Mouse (Mus musculus) liver, embryonic 15.5 days (tissue): Measurements from ENCODE around the gene Tpt1. TPM values are rescaled to one million over a fixed set of nuclear protein-coding genes. Genes with fewer than 3 reads are reported as not detected.

ENCODE experiments used
- ATAC-seq: fragments of 200-750 bp; cut with Nextera tagmentation; 2 replicates; pipeline ENCODE4 v1.8.0; 2017; ENCODE audit warnings: moderate number of reproducible peaks, mild to moderate bottlenecking, moderate library complexity; ENCODE audit not compliant: insufficient read depth
- H3K27ac ChIP-seq: fragments of 300-500 bp; sonication (generic); replicated peaks from 2 replicates; pipeline ENCODE4 v1.5.1; 2015; ENCODE audit warnings: mild to moderate bottlenecking, inconsistent platforms
- H3K27me3 ChIP-seq: fragments of 300-500 bp; sonication (generic); 2 replicates; pipeline ENCODE4 v1.6.1; 2015; ENCODE audit warnings: mild to moderate bottlenecking, inconsistent platforms
- H3K36me3 ChIP-seq: fragments of 300-500 bp; sonication (generic); replicated peaks from 2 replicates; pipeline ENCODE4 v1.6.1; 2015; ENCODE audit warnings: moderate library complexity, mild to moderate bottlenecking, inconsistent platforms
- H3K4me1 ChIP-seq: fragments of 300-500 bp; sonication (generic); replicated peaks from 2 replicates; pipeline ENCODE4 v1.6.1; 2015; ENCODE audit warnings: inconsistent platforms
- H3K4me2 ChIP-seq: fragments of 300-500 bp; sonication (generic); 2 replicates; pipeline ENCODE4 v1.6.1; 2015; ENCODE audit warnings: moderate library complexity, mild to moderate bottlenecking, inconsistent platforms
- H3K4me3 ChIP-seq: fragments of 300-500 bp; sonication (generic); replicated peaks from 2 replicates; pipeline ENCODE4 v1.5.1; 2015; ENCODE audit warnings: mild to moderate bottlenecking, inconsistent platforms
- H3K9ac ChIP-seq: fragments of 300-500 bp; sonication (generic); 2 replicates; pipeline ENCODE4 v1.6.1; 2015; ENCODE audit warnings: moderate library complexity, mild to moderate bottlenecking, inconsistent platforms
- H3K9me3 ChIP-seq: fragments of 300-500 bp; sonication (generic); replicated peaks from 2 replicates; pipeline ENCODE4 v1.6.1; 2016; ENCODE audit warnings: inconsistent platforms
- whole genome bisulfite sequencing: fragments of 180-500 bp; shearing (Covaris S2); methylation state at CpG from one replicate; pipeline ENCODE4 v1.1.7; 2015; ENCODE audit warnings: mixed read lengths; ENCODE audit not compliant: insufficient replicate concordance; 5-methylcytosine and 5-hydroxymethylcytosine counted together
- polyA plus RNA-seq: library from polyadenylated mRNA; unstranded; fragments of >200 nt; fragmentation: Nextera tagmentation; extraction: Ambion mirVana; gene quantifications from 2 replicates; pipeline ENCODE4 v1.2.1, GENCODE M21; 2015

The Tpt1 gene
- polyA plus RNA-seq, 1 experiment from 2014 or later = 547 TPM

DNA sequence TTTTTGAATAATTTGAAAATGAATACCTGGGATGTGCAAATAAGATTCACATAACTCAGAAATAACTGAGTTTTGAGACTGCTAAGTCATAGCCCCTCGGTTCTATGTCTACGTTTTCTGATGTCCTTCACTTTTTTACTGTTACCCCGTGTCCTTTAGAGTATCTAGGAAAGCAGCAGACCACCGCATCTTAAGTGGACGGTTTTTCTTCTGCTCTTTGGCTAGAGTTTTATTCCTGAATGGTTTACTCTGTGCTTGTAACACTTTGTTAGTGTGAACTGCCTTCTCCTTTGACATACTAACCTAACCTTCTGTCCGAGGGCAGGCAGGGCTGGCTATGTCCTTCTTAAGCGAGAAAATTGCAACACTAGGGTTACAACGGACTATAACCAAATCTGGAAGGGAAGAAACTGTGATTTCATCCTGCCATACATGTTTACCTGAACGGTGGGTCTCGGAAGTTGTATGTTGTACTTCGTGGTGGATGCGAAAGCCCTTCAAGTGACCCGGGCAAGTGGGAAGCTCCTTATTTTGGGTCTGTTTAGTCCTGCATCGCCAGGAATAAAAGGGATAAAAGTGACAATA, 690 bp upstream of the Tpt1 start:
- 6% methylated on average over 14 of the region's 14 CpGs for WGBS
- no peak for ATAC-seq

DNA sequence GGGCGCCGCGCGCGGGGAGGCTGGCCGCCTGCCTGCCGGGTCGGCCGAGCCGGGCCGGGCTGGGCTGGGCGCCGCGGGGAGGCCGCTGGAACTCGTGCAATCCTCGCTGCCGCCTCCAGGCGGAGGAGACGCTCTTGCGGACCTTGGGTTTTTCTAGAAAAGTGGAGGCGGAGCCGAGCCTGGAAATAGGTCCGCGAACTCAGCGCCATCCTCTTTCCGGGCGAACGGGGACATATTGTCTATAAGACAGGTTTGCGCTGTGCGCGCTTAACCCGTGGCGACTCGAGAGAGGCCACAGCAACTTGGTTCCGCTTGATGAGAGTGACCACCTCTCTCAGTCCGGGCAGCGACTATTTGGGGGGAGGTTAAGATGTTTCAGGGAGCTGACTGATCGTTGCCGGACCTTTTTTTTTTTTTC, 814 bp downstream of the Tpt1 start:
- Histone ChIP-seq H3K9me3 (no peaks in the 10 kb centered on the region), H3K36me3 (peaks cover 41% of the 10 kb centered on the region), H3K27me3 (no peaks in the 10 kb centered on the region), H3K4me2 (peak overlapping the region; percentile 80), H3K9ac (peak overlapping the region; percentile 96), H3K4me1 (peaks cover 47% of the 10 kb centered on the region), H3K4me3 (peak overlapping the region; percentile 97), H3K27ac (peak overlapping the region; percentile 100)
- peak; percentile 59 for ATAC-seq
- WGBS = 0% methylated on average over 40 of the region's 40 CpGs

More for the DNA sequence above, 690 bp upstream of the Tpt1 start:
- Histone ChIP-seq H3K9me3 (no peaks in the 10 kb centered on the region), H3K4me3 (peak overlapping the region; percentile 97), H3K4me2 (peak overlapping the region; percentile 80), H3K4me1 (peaks cover 40% of the 10 kb centered on the region), H3K27me3 (no peaks in the 10 kb centered on the region), H3K9ac (peak overlapping the region; percentile 96), H3K36me3 (peaks cover 28% of the 10 kb centered on the region), H3K27ac (peak overlapping the region; percentile 100)

DNA sequence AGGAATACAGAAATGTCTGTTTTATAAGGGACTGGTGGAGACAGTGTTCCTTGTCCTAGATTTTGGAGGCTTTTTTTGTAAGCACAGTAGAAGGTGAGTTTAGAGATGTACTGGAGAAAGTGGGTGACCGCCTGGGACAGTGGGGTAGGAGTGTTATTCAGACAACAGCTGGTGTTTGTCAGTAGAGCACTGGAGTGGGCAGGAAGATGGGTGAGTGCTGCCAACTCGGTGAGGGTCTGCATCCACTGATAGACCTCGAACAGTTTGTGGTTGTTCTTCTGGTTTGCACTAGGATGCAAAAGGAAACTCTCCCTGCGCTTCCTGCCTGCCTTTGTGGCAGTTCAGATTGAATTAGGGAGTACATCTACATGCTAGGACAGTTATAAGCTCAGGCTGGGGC, 2.8 kb downstream of the Tpt1 start:
- peak overlapping the region; percentile 14; the same call in 1 of the 2 replicates for H3K4me3 ChIP-seq
- no peak overlapping the region; the same call in 1 of the 2 replicates for H3K4me2 ChIP-seq

DNA sequence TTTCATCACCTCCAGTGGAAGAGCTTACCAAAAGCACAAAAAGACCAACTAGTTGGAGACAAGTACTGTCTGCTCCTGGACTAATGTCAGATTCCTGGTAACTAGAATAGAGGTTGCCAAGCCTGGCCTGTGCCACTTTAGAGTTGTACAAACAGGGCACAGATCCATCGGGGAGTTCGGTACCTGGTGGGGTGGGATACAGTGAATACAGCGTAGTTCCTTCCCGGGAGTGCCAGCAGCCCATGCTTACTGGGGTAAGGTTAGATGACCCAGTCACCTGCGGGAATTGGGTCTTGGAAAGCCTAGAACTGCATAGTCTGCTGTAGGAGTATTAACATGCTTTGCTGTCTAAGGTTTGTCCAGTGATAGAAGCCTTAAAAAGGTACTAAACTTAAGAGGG, 3.6 kb downstream of the Tpt1 start:
- Histone ChIP-seq H3K9ac (no peak overlapping the region), H3K9me3 (no peaks in the 10 kb centered on the region), H3K27ac (no peak overlapping the region; the same call in 1 of the 2 replicates), H3K36me3 (peaks cover 47% of the 10 kb centered on the region), H3K4me1 (peaks cover 42% of the 10 kb centered on the region), H3K4me2 (no peak overlapping the region), H3K27me3 (no peaks in the 10 kb centered on the region), H3K4me3 (no peak overlapping the region)
- 84% methylated on average over 5 of the region's 5 CpGs for WGBS
- ATAC-seq = no peak

More for the DNA sequence above, 2.8 kb downstream of the Tpt1 start:
- Histone ChIP-seq H3K9me3 (no peaks in the 10 kb centered on the region), H3K27ac (no peak overlapping the region), H3K27me3 (no peaks in the 10 kb centered on the region), H3K4me1 (peaks cover 49% of the 10 kb centered on the region), H3K9ac (no peak overlapping the region), H3K36me3 (peaks cover 47% of the 10 kb centered on the region)
- 69% methylated on average over 4 of the region's 4 CpGs for WGBS
- no peak for ATAC-seq

DNA sequence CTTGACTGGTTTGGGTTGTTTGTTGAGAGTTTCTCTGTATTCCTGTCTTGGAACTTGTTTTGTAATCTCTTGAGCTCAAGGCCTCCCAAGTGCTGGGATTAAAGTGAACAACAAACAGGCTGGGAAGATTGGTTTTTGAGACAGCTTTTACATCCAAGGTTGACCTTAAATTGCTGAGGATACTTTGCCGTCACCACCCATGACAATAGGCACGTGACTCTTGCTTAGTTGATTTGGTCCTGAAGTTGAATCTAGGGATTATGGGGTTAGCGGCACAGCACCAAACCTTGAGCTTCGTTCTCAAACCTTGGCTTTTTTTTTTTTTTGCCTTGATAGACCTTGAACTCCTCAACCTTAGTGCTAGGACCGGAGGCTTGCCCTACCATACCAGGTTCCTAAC, 4.3 kb downstream of the Tpt1 start:
- Histone ChIP-seq H3K27me3 (no peaks in the 10 kb centered on the region), H3K4me3 (no peak overlapping the region), H3K9me3 (no peaks in the 10 kb centered on the region), H3K4me2 (no peak overlapping the region), H3K4me1 (peaks cover 36% of the 10 kb centered on the region), H3K9ac (no peak overlapping the region), H3K36me3 (peaks cover 47% of the 10 kb centered on the region), H3K27ac (no peak overlapping the region)
- 75% methylated on average over 5 of the region's 5 CpGs for WGBS
- no peak for ATAC-seq

DNA sequence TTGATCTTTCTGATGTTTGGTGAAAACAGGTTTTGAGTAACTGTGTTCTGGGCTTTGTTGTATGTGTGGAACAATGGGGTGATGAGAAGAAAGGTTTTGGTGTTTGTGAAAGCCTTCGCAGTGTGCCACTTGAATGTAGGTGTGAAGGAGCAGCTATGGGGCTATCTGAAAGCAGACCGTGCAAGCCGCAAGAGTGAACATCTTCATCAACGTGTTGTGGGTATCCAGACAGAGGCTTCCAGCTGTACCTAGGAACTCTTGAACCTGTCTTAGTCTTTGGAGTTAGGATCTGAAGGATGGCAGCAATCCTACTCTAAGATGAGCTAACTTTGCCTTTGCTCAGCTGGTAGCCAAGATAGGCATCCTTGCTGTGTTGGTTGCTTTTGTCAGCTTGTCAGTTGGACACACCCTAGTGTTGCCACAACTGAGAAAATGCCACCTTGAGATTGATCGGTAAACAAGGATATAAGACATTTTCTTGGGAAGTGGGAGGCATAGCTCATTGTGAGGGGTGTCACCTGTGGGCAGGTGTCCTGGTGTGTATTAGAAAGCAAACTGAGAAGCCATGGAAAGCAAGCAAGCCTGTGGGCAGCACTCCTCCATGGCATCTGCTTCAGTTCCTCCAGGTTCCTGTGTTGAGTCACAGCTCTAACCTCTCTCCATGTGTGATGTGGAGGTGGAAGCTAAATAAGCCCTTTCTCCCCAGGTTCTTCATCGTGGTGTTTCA, 5.1 kb downstream of the Tpt1 start:
- H3K27me3 ChIP-seq = no peaks in the 10 kb centered on the region
- no peak overlapping the region for H3K4me2 ChIP-seq
- H3K4me3 ChIP-seq = no peak overlapping the region
- WGBS = 81% methylated on average over 6 of the region's 6 CpGs
- peaks cover 35% of the 10 kb centered on the region for H3K4me1 ChIP-seq
- H3K9ac ChIP-seq = no peak overlapping the region
- H3K27ac ChIP-seq = no peak overlapping the region
- no peak for ATAC-seq
- H3K36me3 ChIP-seq = peaks cover 47% of the 10 kb centered on the region
- H3K9me3 ChIP-seq = no peaks in the 10 kb centered on the region

DNA sequence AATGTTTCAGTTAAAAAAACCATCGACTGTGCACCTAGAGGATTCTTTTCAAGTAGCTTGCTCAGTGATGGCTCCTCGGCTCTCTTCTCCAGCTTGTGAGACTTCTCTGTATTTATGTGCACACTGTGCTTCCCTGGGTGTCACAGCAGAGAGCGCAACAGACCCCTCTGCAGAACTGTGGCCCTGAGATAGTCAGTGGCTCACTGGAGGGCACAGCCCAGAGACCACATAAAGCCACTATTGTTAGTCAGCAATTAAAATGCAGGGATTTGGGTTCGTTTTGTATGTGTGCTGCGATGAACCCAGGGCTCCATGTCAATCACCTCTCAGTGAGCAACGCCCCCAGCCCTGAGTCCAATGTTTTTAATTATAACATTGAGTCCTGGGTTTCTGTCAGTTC, 5.9 kb downstream of the Tpt1 start:
- Histone ChIP-seq H3K27me3 (no peaks in the 10 kb centered on the region), H3K4me3 (no peak overlapping the region), H3K27ac (no peak overlapping the region), H3K9me3 (no peaks in the 10 kb centered on the region), H3K4me1 (peaks cover 35% of the 10 kb centered on the region), H3K36me3 (peaks cover 47% of the 10 kb centered on the region), H3K4me2 (no peak overlapping the region), H3K9ac (no peak overlapping the region)
- ATAC-seq = no peak
- 78% methylated on average over 6 of the region's 6 CpGs for WGBS

DNA sequence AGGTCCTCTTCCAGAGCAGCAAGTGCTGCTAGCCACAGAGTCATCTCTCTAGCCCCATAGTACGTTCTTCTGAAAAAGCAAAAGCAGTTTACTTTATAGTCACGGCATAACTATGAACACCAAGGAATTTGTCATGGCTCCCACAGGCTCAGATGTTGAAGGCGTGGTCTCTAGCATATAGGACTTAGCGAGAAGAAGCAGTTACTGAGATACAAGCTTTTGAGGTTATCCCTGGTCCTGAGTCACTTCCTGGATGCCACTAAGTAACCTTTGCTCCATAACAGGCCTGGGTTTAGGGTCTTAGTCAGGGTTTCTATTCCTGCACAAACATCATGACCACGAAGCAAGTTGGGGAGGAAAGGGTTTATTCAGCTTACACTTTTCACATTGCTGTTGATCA, 7.1 kb downstream of the Tpt1 start:
- no peak overlapping the region for H3K4me2 ChIP-seq
- H3K4me3 ChIP-seq = no peak overlapping the region
- no peak overlapping the region for H3K9ac ChIP-seq
- H3K36me3 ChIP-seq = peaks cover 42% of the 10 kb centered on the region
- H3K27me3 ChIP-seq = no peaks in the 10 kb centered on the region
- no peaks in the 10 kb centered on the region for H3K9me3 ChIP-seq
- no peak for ATAC-seq
- H3K4me1 ChIP-seq = peaks cover 30% of the 10 kb centered on the region
- no peak overlapping the region for H3K27ac ChIP-seq
- 71% methylated on average over 5 of the region's 5 CpGs for WGBS

DNA sequence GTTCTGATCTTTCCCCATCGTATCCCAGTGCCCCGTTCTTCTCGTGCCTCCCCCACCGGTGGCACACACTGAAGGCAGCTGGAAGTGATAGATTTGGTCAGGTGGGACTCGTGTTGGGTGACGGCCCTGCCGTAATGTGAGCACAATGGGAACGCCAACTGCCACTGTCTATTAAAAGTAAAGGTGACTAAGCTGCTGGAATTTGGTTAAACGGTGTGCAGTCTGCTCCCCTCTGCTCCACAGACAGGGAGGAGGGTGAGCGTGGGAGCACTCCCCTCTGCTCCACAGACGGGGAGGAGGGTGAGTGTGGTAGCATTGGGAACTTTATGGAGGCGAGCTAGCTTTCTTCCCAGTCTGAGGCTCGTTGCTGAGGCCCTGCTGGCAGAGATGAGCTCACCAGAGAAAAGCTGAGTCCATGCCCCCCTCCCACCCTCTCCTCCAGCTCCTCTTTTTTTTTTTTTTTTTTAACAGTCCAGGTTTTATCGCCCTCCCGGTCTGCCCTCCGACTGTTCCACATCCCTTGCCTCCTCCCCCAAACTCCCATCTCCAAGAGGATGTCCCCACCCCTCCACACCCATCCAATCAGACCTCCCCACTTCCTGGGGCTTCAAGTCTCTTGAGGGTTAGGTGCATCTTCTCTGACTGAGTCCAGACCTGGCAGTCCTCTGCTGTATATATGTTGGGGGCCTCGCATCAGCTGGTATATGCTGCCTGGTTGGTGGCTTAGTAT, 10.5 kb downstream of the Tpt1 start:
- WGBS = 61% methylated on average over 17 of the region's 17 CpGs
- no peak for ATAC-seq
- Histone ChIP-seq H3K9ac (no peak overlapping the region), H3K4me2 (no peak overlapping the region), H3K4me1 (0 out of 2 replicates have a peak, but pooled peaks cover 3% of the 10 kb centered on the region), H3K27ac (no peak overlapping the region), H3K36me3 (peaks cover 8% of the 10 kb centered on the region; the same call in 1 of the 2 replicates), H3K4me3 (no peak overlapping the region), H3K27me3 (no peaks in the 10 kb centered on the region), H3K9me3 (no peaks in the 10 kb centered on the region)

DNA sequence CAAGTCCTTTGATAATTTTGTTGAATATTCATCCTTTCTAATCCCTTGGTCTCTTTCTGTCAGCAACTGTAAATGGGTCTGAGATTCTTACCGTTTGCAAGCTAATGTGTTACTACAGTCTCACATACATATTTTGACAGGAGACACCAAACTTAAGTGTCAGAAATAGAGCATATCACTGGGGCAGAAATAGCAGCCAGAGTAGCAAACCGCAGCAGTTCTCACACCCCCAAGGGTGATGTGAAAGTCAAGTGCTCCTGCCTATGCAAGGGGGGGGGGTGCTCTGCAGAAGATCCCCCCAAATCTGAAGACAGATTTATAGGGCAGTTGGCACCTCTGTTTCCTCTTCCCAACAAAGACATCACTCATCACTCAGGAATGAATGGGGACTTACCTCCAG, 13.3 kb downstream of the Tpt1 start:
- H3K9ac ChIP-seq = no peak overlapping the region
- no peaks in the 10 kb centered on the region for H3K4me1 ChIP-seq
- no peak overlapping the region for H3K4me3 ChIP-seq
- no peak overlapping the region for H3K27ac ChIP-seq
- no peak for ATAC-seq
- H3K36me3 ChIP-seq = no peaks in the 10 kb centered on the region
- 35% methylated on average over 2 of the region's 2 CpGs for WGBS
- no peak overlapping the region for H3K4me2 ChIP-seq
- H3K9me3 ChIP-seq = no peaks in the 10 kb centered on the region
- H3K27me3 ChIP-seq = no peaks in the 10 kb centered on the region

DNA sequence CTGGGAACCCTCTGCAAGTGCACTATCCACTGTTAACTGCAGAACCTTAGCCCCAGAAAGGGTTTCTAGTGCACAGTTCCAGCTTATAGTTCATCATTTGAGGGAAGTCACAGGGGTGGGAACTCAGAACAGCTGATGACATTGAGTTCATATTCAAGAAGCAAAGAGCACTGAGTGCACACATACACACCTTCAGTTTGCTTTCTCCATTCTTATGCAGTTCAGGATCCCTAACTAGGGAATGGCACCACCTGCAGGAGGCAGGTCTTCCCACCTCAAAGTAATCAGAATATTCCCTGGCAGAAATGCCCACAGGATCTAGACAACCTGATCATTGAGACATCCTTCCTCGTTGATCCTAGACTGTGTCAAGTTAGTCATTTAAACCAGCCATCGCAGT, 14.7 kb downstream of the Tpt1 start:
- Histone ChIP-seq H3K4me2 (no peak overlapping the region), H3K4me3 (no peak overlapping the region), H3K4me1 (peaks cover 8% of the 10 kb centered on the region; the same call in 1 of the 2 replicates), H3K9me3 (no peaks in the 10 kb centered on the region), H3K27ac (no peak overlapping the region), H3K36me3 (no peaks in the 10 kb centered on the region), H3K9ac (no peak overlapping the region), H3K27me3 (no peaks in the 10 kb centered on the region)
- 70% methylated on average over 2 of the region's 2 CpGs for WGBS
- ATAC-seq = no peak
